Mouse (Mus musculus): ENCODE measurements around the gene Pgc. TPM values are rescaled to one million over a fixed set of nuclear protein-coding genes. Genes with fewer than 3 reads are reported as not detected.

The Pgc gene
- total RNA-seq (2021), result not detected in 2 replicates
- long read RNA-seq, experiment 1, result 0 reads
- long read RNA-seq, experiment 2, result 0 reads

DNA sequence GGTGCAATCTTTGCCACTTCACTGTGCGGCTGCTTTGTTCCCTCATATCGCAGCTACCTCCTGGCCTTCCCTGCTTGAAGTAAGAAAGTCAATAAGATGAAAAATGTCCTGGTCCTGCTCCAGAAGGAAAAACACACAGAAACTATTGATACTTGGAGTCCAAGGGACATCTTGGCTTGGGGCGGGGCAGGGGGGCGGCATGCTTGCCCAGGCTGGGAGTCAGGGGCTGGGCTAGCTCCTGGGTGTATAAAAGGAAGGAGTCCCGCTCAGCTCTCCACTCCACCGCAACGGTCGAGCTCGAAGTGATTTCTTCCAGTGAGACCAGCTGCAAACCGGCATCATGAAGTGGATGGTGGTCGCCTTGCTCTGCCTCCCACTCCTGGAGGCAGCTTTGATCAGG, at the start of gene Pgc:
Pgc (plus strand) TSS at position 277 of the 400 bp plus-strand sequence.
- no peak for DNase-seq

DNA sequence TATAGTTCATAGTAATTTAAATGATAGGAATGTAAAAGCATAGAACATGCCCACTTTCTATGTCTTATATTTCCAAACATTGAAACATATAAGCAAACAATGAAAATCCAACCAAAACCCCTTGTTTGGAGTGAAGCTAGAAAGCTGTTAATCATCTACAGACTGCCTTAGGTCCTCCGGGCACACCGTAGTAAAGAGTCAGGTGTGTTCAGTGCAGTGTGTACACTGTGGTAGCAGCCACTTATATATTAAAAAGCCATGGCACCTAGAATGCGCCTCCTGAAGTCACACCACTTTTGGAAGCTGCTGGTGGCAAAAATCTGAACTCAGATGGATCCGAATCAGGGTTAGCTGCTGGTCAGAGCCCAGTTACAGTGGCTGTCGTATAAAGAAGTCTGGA, 48.4 kb upstream of the Pgc start:
- DNase-seq, result no peak

DNA sequence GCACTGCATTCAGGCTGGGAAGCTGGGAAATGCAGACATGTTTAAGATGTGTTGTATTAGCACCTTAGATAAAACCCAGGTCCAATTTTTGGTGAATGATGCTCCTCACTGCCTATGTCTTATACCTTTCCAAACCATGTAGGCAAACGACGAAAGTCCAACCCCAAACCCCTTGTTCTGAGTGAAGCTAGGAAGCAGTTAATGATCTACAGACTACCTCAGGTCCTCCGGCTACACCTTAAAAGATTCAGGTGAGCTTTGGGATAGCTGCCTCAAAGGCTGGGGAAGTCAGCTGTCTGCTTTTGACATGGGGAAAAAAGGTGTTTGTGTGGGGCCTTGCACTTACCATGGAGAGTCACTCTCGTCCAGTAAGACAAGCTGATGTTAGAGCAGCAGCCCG, 47.9 kb upstream of the Pgc start:
- DNase-seq, result no peak

DNA sequence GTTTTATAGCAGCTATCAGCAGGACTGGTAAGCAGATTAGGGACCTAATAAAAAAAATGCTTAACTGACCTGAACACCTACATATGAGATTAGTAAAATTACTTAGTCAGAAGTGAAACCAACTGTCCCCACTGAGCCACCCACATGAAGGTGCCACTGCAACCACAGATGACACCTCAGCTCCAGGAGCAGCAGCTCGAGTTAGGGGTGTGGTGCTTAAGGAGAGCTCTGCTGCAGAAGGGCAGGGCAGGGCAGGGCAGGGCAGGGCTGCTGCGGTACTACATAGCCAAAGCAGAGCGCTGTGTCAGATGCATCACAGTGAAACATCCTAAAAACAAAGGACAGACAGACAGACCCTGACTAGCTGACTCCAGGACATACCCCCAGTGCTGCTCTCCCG, 43.8 kb upstream of the Pgc start:
- DNase-seq, result no peak

DNA sequence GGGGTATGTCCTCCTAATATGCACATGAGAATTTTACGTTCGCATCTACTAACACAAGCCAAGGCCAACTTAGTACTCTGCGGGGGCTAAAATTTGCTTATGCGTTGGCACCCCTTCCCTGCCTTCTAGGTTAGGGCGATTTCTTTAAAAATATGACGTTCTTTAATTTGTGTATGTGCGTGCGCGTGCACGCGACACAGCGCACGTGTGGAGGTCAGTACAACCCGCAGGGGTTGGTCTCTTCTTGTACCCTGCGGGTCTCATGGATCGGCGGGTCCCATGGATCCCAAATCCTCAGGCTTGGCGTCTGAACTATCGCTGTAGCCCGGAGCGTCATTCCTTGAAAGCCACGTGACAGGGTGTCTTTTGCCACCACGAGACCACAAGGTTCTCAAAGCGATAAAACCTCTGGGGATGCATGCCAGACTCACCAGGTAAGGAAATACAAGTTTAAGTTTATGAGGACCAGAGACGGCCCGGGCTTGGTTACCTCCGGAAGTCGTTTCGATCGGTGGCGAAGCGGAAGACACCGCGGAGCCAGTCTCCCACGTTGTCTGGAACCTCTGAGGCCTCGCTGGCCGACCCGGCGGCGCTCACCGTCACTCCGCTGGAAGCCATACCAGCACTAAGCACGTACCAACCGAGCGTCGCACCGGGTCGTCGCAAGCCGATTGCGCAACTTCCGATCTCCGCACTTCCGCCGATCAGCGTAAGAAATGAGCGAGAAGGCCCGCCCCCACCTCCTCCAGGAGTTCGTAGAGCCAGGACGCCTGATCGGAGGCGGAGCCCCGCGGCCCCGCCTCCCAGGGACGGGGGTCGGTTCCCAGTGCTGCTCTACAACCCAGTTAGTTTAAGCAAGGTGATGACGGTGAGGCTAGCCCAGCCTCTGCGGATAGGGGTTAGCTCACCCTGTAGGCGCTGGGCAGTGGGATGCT, 39.0 kb upstream of the Pgc start:
- peak; percentile 97 for DNase-seq

DNA sequence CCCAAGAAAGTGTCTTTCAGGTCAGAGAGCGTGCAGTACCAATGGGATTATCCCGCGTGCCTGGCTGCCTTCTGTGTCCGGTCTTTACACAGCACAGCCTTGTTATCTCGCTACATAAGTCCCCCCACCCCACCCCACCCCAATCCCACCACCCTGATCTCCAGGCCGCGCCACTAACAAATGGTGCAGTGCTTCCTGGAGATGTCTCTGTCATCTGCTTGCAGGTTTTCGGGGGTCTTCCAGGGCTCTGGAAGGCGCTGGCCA, 38.4 kb upstream of the Pgc start, which contains the start of gene Tomm6:
Tomm6 (minus strand) TSS at position 43 of the 264 bp plus-strand sequence.
- DNase-seq, result no peak

DNA sequence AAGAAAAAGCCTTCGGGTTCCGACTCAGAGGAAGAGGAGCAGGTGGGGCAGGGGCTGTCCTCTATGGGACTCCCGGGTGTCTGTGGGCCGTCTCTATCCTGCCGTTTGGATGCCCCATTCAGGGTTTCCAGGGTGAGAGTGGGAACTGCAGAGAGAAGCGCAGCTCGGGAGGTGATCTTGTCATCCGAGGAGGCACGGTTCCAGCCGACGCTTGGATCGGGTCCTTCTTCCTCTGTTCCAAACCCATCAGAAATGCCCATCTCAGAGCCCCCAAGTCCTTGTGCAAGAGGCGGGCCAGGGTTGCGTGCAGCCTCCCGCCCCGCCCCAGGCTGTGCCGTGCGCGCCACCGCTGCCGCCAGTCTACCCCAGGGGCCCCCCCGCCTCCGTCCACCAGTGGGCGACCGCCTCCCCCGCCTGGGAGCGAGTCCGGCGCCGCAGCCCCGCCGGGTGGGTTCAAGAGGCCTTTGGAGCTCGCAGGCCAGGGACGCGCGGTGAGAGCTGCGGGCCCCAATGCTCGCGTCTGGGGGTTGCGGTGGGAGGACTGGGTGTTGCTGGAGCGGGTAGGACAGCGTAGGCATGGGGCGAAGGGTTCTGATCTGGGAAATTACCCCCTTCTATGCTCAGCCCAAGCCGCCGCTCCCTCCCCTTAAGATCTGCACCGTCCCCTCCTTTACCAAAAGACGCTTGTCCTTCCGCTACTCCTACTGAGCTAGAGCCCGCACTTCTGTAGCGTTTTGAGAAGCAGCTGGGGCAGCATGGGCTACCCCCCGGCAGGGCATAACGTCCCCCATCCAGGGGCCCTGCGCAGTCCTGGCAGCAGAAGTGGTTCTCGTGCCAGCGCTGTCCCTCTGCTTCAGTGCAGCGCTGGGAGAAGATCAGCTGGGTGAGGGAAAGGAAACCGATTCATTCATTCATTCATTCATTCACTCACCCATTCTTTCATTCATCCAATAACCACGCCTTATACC, 37.8 kb upstream of the Pgc start, which contains the start of gene Frs3:
Frs3 (plus strand) TSS at position 423 of the 968 bp plus-strand sequence.
- DNase-seq, result peak; percentile 88

DNA sequence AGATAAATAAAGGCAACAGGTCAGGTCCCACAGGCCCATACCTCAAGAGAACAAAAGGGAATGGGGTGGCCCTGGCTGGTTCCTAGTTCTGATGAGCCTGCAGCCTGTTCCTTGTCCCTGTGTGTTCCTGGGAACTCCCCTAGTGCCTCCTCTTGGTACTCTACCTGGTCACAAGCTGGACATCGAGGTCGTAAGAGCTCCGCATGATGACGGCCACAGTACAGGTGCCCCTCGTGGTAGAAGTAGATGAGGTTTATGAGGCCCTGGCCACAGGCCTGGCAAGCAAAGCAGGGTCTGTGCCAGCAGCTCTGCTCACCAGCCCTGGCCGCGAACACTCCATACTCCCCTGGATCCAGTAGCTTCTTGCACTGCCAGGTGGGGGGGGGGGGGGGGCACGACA, 36.7 kb upstream of the Pgc start:
- no peak for DNase-seq

DNA sequence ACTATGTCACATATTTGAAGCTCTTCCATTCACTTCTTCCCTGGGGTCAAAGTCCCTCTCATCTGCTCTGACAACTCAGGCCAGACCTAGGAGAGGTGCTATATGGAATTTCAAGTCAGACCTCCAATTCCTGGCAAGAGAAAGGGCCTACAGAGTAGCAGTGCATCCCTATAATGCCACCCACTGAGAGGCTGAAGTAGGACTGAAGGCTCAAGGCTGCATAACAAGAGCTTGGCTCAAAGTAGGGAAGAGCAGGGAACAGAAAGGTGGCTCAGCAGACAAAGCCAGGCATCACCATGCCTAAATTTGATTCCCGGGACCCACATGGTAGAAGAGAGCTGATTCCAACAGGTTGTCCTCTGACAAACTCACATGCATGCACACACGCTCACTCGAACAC, 35.0 kb upstream of the Pgc start:
- no peak for DNase-seq

DNA sequence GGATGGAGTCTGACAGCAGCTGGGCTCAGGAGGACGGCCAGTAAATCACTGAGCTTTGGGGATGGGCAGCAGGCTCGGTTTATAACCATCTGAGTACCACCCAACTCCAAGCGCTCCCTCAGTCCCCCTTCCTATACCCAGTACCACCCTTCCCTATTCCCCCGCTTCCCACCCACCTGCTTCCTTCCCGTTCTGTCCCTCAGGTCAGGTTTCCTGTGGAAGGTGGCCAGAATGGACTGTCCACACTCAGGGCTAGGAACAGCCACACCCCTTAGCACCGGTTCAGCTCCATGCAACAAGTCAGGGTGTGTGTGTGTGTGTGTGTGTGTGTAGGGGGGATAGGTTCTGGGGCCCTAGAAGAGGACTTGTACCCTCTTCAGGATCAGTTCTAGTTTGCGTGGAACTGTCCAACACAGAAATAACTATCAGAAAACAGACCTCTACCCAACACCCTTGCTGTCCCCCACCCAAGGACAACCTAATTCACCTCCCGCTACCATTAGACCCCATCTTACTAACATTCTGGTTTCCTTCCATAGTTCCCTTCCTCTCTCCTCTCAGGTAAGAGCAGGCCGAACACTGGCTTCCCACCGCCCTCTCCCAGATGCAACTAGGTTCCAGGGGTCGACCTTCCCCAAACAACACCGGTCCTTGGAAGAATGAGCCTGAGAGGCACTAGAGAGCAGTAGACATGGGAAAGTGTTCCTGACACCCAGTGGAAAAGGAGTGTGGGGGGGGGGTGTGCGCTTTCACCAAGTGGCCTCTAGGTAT, 32.8 kb upstream of the Pgc start:
- peak; percentile 35 for DNase-seq

DNA sequence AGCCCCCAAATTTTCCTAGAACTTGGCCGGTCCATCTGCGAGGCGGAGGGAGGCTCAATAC, 32.4 kb upstream of the Pgc start, which contains the start of gene Gm21981:
Gm21981 (minus strand) TSS at position 14 of the 61 bp plus-strand sequence.
- DNase-seq, result no peak

DNA sequence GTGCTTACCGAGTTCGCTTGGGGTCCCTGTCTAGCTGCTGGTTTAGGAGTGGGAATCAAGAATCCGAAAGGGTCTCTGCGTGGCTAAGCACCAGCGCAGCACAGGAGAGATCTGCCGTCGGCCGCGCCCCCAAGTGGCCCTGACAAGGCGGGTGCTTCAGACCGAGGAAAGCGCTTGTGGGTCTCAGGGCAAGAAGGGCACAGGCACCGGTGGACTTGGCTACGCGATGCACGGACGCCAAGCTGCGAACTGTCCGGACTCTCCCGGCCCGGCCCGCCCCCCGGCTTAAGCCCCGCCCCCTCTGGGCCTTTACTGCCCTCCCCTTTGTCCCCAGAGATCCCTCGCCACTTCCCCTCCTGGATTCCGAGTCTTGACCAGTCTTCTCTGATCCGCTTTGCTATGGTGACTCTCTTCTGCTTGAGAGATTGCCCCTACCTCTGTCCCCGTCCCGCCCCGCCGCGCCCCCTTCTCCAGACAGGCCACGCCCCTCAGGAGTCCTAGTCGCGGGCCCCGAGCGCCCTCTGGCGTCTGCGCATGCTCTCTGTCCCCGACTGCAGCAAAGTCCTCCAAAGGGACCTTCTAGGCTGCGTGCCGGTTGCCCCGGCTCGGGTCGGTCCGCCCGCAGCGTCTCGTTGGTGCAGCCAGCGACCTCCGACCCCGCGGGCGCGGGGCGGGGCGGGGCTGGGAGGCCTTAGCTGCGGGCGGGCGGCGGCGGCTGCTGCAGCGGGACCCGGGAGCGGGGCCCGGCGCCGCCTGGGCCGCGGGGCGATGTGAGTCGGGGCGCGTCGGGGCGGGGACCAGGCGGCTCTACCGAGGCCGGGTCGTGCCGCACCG, 31.9 kb upstream of the Pgc start, which contains the start of gene Prickle4:
Prickle4 (minus strand) TSS at position 234 of the 834 bp plus-strand sequence.
- DNase-seq, result peak; percentile 99

DNA sequence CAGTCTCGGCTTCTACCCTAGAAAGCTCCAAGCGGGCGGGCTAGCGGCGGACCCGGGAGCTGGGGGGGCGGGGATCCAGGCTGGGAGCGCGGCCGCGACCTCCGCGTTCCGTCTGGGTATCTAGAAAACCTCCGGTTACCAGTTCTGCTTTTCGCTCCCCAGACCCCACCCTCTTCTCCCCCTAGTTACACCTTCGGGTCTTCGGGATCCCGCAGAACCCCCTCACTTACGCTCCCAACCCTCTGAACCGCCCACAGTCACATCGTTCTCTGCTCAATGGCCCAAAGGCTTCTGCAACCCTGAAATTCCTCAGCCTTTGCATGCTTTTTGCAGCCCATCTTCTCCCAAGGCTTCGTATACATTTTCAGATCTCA, 31.3 kb upstream of the Pgc start:
- no peak for DNase-seq

DNA sequence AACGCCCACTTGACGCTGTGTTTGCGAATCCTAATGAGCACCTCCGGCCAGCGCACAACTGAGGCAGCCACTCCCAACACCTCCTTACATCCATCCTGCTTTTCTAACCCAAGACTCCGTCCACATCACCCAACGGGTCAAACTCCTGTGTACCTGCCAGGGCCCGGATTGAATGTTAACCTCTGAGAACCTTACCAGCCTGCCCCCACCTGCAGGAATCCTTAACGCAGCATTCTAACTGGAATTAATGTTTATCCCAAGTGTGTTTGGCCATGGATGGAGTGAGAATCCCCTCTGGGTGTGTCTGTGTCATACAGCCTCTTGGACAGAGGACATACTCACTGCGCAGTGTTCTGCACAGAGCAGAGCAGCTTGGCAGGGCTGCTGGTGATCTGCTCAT, 28.5 kb upstream of the Pgc start:
- no peak for DNase-seq

DNA sequence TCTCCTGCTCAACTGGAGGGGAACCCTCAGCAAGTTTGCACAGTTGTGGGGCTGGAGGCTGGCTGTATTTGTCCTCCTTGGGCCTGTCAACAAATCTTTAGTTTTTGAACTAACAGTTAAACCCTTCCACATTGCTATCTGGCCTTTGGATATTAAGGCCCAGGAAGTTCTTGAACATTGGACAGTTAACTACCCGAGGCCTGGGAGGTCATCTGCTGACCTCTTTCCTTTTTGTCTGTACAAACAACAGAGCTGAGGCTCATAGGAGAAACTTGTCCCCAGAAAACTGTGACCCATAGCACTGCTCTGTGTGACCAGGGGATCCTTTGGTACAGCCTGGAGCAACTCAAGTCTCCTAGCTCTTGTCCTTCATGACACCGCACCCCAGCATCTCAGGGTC, 27.6 kb upstream of the Pgc start:
- DNase-seq, result no peak

DNA sequence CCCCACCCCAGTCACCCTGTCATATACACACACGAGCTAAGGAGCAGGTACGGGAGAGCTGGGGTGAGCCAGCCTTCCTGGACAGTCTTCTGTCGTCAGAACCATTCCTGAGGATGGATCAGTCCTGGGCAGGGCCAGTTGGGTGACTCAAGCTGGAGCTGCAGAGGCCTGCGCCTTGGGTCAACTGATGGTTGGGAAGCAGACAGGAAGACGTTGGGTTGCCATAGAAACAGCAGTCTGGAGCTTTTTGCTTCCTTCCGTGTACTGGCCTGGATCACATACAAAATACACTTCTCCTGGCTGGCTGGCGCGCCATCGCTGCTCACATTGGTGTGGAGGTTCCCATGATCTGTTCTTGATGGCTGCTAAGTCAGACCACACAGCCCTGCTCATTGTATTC, 24.8 kb upstream of the Pgc start:
- DNase-seq, result no peak

DNA sequence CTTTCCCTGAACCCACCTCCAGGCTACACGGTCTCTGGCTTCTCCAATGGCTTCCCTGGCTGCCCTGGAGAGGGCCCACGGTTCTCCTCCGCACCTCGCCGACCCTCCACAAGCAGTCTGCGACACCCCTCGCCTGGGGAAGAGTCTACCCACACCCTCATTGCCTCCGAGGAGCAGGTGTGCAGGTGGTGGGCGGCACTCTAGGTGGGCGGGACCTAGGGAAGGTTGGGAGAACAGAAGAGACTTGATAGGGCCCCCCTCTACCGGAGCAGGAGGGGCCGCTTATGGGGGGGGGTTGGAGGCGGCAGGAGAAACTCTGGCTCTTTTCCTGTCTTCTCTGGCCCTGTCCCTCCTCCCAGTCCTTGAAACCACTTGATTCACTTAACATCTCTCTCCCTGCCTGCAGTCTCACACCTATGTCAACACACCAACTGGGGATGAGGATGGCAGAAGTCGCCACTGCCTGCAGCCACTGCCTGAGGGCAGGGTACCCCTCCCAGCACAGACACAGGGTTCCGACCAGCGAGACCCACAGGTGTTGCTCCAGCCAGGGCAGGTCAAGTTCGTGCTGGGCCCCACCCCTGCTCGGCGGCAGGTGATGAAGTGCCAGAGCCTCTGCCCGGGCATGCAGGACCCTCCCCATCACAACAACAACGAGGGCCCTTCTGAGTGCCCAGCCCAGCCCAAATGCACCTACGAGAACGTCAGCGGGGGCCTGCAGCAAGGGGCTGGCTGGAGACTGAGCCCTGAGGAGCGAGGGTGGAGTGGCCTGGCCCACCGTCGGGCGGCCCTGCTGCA, 23.9 kb upstream of the Pgc start:
- no peak for DNase-seq

DNA sequence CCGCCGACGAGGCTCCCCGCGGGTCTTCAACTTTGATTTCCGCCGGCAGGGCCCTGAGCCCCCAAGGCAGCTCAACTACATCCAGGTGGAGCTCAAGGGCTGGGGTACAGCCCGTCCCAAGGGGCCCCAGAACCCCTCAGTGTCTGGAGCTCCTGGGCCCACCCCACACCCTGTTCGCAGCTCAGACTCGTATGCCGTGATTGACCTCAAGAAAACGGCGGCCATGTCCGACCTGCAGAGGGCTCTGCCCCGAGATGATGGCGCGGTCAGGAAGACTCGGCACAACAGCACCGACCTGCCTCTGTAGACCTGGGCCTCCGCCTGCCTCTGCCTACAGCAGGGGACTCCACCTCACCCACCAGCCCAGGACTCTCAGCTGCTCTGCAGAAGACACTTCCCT, 23.1 kb upstream of the Pgc start:
- DNase-seq, result no peak

DNA sequence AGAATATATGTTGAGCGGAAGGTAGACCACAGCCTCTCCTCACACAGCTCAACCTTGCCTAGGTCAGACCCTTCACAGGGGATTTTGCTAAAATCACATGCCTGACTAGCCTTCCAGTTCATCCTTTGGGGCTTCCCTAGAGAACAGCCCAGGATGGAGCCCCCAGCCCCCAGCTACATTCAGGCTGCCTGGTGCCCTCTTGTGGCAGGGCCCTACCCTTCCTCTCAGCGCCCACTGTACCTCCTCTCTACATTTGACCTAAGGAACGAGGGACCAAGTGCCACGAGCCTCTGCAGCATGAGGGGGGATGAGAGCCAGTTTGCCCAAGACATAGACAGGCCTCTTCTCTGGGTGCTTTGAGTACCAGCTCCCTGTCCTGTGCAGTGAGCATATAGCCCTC, 21.9 kb upstream of the Pgc start:
- no peak for DNase-seq

DNA sequence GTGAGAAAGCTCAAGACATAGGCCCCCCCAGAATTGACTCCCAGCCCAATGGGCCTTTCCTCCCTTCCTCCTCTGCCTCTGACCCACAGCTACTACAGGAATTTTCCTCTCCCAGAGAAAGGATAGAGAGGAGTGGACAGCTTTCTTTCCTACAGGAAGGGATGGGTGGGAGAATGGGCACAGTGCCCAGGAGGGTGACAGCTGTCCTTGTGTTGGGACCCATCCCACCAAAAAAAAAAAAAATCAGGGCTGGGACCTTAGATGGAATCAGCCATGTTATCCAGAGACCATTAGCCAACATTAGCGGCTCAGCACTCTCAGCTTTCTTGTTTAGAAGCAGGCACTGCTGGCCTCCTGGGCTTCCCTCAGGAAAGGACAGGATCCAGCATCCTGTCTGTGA, 20.4 kb upstream of the Pgc start:
- no peak for DNase-seq

DNA sequence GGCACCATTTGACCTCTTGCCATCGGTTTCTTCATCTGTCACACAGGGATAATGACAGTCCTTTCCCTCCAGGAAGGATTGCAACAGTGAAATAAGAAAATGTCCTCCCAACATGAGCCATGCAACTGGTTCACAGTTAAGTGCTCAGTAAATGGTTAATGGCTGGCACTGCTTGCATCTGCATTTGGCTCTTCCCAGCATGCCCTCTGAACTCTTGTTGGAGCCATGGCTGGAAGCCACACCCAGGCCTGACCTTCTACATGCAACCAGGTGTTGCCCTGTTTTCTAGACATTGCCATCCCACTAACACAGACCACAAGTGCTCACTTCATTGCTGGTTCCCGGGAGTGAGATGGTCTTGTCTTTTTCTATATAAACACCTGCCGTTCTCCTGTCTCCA, 18.7 kb upstream of the Pgc start:
- no peak for DNase-seq

All from adrenal gland, postnatal 14 days (tissue).